Mouse (Mus musculus): ENCODE results near the gene Tbc1d10b. TPM values are rescaled to one million over a fixed set of nuclear protein-coding genes. Genes with fewer than 3 reads are reported as not detected.

The Tbc1d10b gene
- polyA plus RNA-seq, 1 experiment from 2014 or later, result 27.0 TPM

GRCm38 (mm10) chr7:127210266-127210665 lies 2.0 kb upstream of the Tbc1d10b start:
- WGBS, result 87% methylated on average over 4 of the region's 4 CpGs
- ATAC-seq, result no peak
- peaks cover 21% of the 10 kb centered on the region for H3K4me1 ChIP-seq (ENCODE audit: control insufficient read depth, insufficient read depth, low read depth, low read length)
- no peaks in the 10 kb centered on the region for H3K27me3 ChIP-seq (replicated peaks; ENCODE audit: control insufficient read depth, insufficient read depth, low read length)
- H3K9me3 ChIP-seq (ENCODE audit: control insufficient read depth, low read length), result no peaks in the 10 kb centered on the region
- H3K36me3 ChIP-seq (ENCODE audit: control insufficient read depth, insufficient read depth, low read length), result no peaks in the 10 kb centered on the region
- H3K9ac ChIP-seq (ENCODE audit: low read depth, low read length), result no peak overlapping the region
- H3K27ac ChIP-seq (ENCODE audit: low read depth, low read length), result no peak overlapping the region
- no peak overlapping the region for H3K4me2 ChIP-seq (ENCODE audit: low read length)
- no peak overlapping the region for H3K4me3 ChIP-seq (ENCODE audit: low read length)

GRCm38 (mm10) chr7:127209851-127210250 lies 1.6 kb upstream of the Tbc1d10b start:
- Histone ChIP-seq H3K36me3 (ENCODE audit: control insufficient read depth, insufficient read depth, low read length) (no peaks in the 10 kb centered on the region), H3K4me1 (ENCODE audit: control insufficient read depth, insufficient read depth, low read depth, low read length) (peaks cover 25% of the 10 kb centered on the region), H3K9me3 (ENCODE audit: control insufficient read depth, low read length) (no peaks in the 10 kb centered on the region), H3K27me3 (replicated peaks; ENCODE audit: control insufficient read depth, insufficient read depth, low read length) (no peaks in the 10 kb centered on the region), H3K4me2 (ENCODE audit: low read length) (peak overlapping the region; percentile 87), H3K27ac (ENCODE audit: low read depth, low read length) (peak overlapping the region; percentile 85; the same call in 1 of the 2 replicates), H3K4me3 (ENCODE audit: low read length) (no peak overlapping the region), H3K9ac (ENCODE audit: low read depth, low read length) (no peak overlapping the region)
- 78% methylated on average over 5 of the region's 5 CpGs for WGBS
- no peak for ATAC-seq

GRCm38 (mm10) chr7:127208553-127209438 lies 528 bp upstream of the Tbc1d10b start, which contains the start of gene Mylpf:
TSS of gene Mylpf (plus strand) at chr7:127208890.
- WGBS, result under 1% methylated on average over 40 of the region's 44 CpGs
- Histone ChIP-seq H3K9me3 (ENCODE audit: control insufficient read depth, low read length) (no peaks in the 10 kb centered on the region), H3K27me3 (replicated peaks; ENCODE audit: control insufficient read depth, insufficient read depth, low read length) (no peaks in the 10 kb centered on the region), H3K36me3 (ENCODE audit: control insufficient read depth, insufficient read depth, low read length) (no peaks in the 10 kb centered on the region), H3K4me3 (ENCODE audit: low read length) (peak within 1 kb of the TSS; percentile 97), H3K4me2 (ENCODE audit: low read length) (peak within 1 kb of the TSS; percentile 99), H3K27ac (ENCODE audit: low read depth, low read length) (peak within 1 kb of the TSS; percentile 85), H3K4me1 (ENCODE audit: control insufficient read depth, insufficient read depth, low read depth, low read length) (peaks cover 25% of the 10 kb centered on the region), H3K9ac (ENCODE audit: low read depth, low read length) (peak within 1 kb of the TSS; percentile 94)
- ATAC-seq, result peak; percentile 97

GRCm38 (mm10) chr7:127207374-127208294 lies 634 bp downstream of the Tbc1d10b start:
- Histone ChIP-seq H3K9ac (ENCODE audit: low read depth, low read length) (peak overlapping the region; percentile 94), H3K4me1 (ENCODE audit: control insufficient read depth, insufficient read depth, low read depth, low read length) (peaks cover 25% of the 10 kb centered on the region), H3K27ac (ENCODE audit: low read depth, low read length) (peak overlapping the region; percentile 83), H3K36me3 (ENCODE audit: control insufficient read depth, insufficient read depth, low read length) (peaks cover 7% of the 10 kb centered on the region), H3K27me3 (replicated peaks; ENCODE audit: control insufficient read depth, insufficient read depth, low read length) (no peaks in the 10 kb centered on the region), H3K4me3 (ENCODE audit: low read length) (peak overlapping the region; percentile 97), H3K4me2 (ENCODE audit: low read length) (peak overlapping the region; percentile 99), H3K9me3 (ENCODE audit: control insufficient read depth, low read length) (no peaks in the 10 kb centered on the region)
- under 1% methylated on average over 53 of the region's 53 CpGs for WGBS
- no peak for ATAC-seq

GRCm38 (mm10) chr7:127206606-127207005 lies 1.7 kb downstream of the Tbc1d10b start:
- H3K4me3 ChIP-seq (ENCODE audit: low read length), result peak overlapping the region; percentile 97
- WGBS, result 57% methylated on average over 2 of the region's 2 CpGs
- no peak for ATAC-seq

DNA sequence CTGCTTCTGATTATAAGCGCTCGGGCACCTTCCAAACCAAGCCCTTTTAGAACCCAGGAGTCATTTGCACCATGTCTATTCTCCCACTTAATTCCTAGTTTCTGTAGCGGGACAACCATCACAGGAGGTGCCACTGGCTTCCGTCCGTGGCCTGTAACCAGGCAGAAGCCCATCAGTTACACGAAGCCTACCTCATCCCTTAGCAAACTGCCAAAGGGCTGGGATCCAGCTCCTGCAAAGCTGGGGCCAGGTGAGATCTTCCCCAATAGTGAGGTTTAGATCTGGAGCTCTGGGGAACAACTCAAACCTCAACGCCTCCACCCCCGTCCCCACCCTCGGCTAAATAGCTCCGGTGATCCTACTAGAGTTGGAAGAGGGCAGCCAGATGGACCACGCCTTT lies 11.8 kb downstream of the Tbc1d10b start:
- Histone ChIP-seq H3K4me3 (ENCODE audit: low read length) (peak overlapping the region; percentile 71), H3K36me3 (ENCODE audit: control insufficient read depth, insufficient read depth, low read length) (peaks cover 56% of the 10 kb centered on the region)
- 60% methylated on average over 11 of the region's 11 CpGs for WGBS

More at GRCm38 (mm10) chr7:127206606-127207005, 1.7 kb downstream of the Tbc1d10b start:
- Histone ChIP-seq H3K4me2 (ENCODE audit: low read length) (peak overlapping the region; percentile 99), H3K4me1 (ENCODE audit: control insufficient read depth, insufficient read depth, low read depth, low read length) (peaks cover 25% of the 10 kb centered on the region), H3K9ac (ENCODE audit: low read depth, low read length) (peak overlapping the region; percentile 94), H3K36me3 (ENCODE audit: control insufficient read depth, insufficient read depth, low read length) (peaks cover 9% of the 10 kb centered on the region), H3K27me3 (replicated peaks; ENCODE audit: control insufficient read depth, insufficient read depth, low read length) (no peaks in the 10 kb centered on the region), H3K9me3 (ENCODE audit: control insufficient read depth, low read length) (no peaks in the 10 kb centered on the region), H3K27ac (ENCODE audit: low read depth, low read length) (no peak overlapping the region)

GRCm38 (mm10) chr7:127195544-127196295 lies 12.5 kb downstream of the Tbc1d10b start, which contains the start of gene Cd2bp2:
TSS of gene Cd2bp2 (minus strand) at chr7:127196050.
- H3K9ac ChIP-seq (ENCODE audit: low read depth, low read length), result peak within 1 kb of the TSS; percentile 80
- H3K4me2 ChIP-seq (ENCODE audit: low read length), result peak within 1 kb of the TSS; percentile 92
- H3K27ac ChIP-seq (ENCODE audit: low read depth, low read length), result peak within 1 kb of the TSS; percentile 87
- under 1% methylated on average over 51 of the region's 51 CpGs for WGBS
- H3K27me3 ChIP-seq (replicated peaks; ENCODE audit: control insufficient read depth, insufficient read depth, low read length), result no peaks in the 10 kb centered on the region
- H3K4me1 ChIP-seq (ENCODE audit: control insufficient read depth, insufficient read depth, low read depth, low read length), result peaks cover 17% of the 10 kb centered on the region
- peak within 1 kb of the TSS; percentile 71 for H3K4me3 ChIP-seq (ENCODE audit: low read length)
- no peaks in the 10 kb centered on the region for H3K9me3 ChIP-seq (ENCODE audit: control insufficient read depth, low read length)
- peaks cover 49% of the 10 kb centered on the region for H3K36me3 ChIP-seq (ENCODE audit: control insufficient read depth, insufficient read depth, low read length)
- ATAC-seq, result peak; percentile 98

More for the DNA sequence above, 11.8 kb downstream of the Tbc1d10b start:
- Histone ChIP-seq H3K27me3 (replicated peaks; ENCODE audit: control insufficient read depth, insufficient read depth, low read length) (no peaks in the 10 kb centered on the region), H3K9me3 (ENCODE audit: control insufficient read depth, low read length) (no peaks in the 10 kb centered on the region), H3K4me2 (ENCODE audit: low read length) (peak overlapping the region; percentile 65), H3K4me1 (ENCODE audit: control insufficient read depth, insufficient read depth, low read depth, low read length) (peaks cover 17% of the 10 kb centered on the region), H3K27ac (ENCODE audit: low read depth, low read length) (peak overlapping the region; percentile 66), H3K9ac (ENCODE audit: low read depth, low read length) (peak overlapping the region; percentile 67)
- ATAC-seq, result no peak

DNA sequence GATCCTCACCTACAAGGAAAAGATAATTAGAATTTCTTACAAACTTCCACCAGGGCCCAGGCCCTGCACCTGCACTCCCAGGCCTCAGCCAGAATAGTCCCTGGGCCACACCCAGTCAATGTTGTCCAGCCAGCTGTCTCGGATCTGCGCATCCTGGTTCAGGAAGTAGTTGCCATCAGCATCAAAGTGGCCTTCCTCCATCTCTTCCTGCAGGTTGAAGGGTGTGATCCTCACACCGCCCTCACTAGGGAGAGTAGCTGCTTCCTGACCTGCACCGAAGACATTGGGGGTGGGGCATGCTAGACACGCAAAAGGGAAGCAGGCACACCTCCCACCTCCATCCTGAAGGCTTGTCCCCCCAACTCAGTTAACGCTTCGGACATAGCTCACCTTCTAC lies 13.6 kb downstream of the Tbc1d10b start:
- Histone ChIP-seq H3K27me3 (replicated peaks; ENCODE audit: control insufficient read depth, insufficient read depth, low read length) (no peaks in the 10 kb centered on the region), H3K36me3 (ENCODE audit: control insufficient read depth, insufficient read depth, low read length) (peaks cover 44% of the 10 kb centered on the region)
- no peak for ATAC-seq

More for the DNA sequence above, 13.6 kb downstream of the Tbc1d10b start:
- H3K4me2 ChIP-seq (ENCODE audit: low read length), result peak overlapping the region; percentile 92
- peaks cover 17% of the 10 kb centered on the region for H3K4me1 ChIP-seq (ENCODE audit: control insufficient read depth, insufficient read depth, low read depth, low read length)
- H3K9ac ChIP-seq (ENCODE audit: low read depth, low read length), result peak overlapping the region; percentile 80
- no peaks in the 10 kb centered on the region for H3K9me3 ChIP-seq (ENCODE audit: control insufficient read depth, low read length)
- H3K27ac ChIP-seq (ENCODE audit: low read depth, low read length), result no peak overlapping the region
- 91% methylated on average over 7 of the region's 7 CpGs for WGBS
- H3K4me3 ChIP-seq (ENCODE audit: low read length), result peak overlapping the region; percentile 71
